Mouse (Mus musculus): ENCODE results near the gene Camkk1.

Gene Camkk1

DNA sequence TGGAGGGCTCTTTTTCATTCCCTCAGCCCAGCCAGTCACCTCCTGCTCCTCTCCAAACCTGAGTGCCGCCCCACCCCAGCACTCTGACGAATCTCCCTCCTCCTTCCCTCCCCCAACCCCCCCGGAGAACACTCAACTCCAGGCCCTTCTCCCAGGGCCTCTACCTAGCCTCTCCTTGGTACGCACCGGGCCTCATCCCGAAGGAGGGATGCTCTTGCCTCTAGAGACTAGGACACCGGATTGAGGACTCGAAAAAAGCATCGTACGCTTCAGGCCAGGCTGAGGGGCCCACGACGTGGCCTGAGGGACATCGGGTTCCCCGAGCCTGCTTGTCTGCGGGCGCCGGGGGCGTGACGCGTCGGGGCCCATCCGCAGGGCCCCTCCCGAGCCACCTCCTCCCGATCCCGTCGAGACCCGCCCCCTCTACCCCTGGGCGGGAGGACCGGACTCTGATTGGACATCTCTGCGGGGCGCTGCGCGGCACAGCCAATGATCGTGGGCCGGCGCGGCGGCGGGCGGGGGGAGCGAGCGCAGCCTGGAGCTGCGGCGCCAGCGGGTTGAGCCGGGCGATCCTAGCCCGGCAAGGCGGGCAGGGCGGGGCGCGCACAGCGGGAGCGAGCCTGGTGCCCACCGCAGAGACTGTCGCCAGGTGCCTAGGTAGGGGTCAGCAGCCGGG, at the start of gene Camkk1:
Camkk1 (plus strand) TSS at position 538 of the 676 bp plus-strand sequence.
- peak; percentile 97 for DNase-seq

DNA sequence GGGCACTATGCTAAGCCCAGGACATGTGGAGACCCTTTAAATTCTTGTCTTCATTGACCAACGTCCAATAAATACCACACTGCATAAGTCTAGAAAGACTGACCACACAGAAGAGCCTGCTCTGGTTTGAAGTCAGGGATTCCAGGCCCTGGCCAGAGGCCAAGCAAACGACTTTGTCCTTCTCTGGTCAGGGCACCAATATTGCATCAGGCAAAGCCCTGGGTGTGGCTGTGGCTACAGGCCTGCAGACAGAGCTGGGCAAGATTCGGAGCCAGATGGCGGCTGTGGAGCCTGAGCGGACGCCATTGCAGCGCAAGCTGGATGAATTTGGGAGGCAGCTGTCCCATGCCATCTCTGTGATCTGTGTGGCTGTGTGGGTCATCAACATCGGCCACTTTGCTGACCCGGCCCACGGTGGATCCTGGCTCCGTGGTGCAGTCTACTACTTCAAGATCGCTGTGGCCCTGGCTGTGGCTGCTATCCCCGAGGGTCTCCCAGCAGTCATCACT, 43.8 kb upstream of the Camkk1 start:
- DNase-seq = no peak

DNA sequence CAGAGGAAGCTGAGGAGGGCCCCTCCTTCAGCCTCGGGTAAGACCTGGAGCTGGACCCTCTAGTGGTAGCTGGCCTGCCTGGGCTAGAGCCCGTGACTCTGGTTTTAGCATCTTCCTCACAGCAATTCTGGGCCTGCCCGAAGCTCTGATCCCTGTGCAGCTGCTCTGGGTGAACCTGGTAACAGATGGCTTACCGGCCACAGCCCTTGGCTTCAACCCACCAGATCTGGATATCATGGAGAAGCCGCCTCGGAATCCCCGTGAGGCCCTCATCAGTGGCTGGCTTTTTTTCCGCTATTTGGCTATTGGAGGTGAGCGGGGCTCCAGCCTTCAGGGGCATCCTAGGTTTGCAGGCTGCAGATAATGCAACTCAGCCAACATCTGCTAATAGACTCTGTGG, 36.3 kb upstream of the Camkk1 start:
- no peak for DNase-seq

DNA sequence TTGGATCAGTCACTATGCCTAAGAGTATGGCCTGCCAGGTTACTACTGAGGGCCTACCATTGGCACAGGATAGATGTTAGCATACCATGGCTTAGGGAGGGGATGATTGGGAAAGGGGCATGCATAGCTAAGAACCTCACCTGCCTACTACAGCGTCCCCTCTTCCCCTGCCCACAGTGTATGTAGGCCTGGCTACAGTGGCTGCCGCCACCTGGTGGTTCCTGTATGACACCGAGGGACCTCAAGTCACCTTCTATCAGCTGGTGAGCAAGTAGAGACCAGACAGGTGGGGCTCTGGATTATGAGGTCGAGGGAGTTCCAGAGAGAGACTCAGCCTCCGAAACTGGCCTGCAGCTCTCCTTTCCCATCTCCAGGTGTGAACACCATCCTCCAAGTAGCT, 35.5 kb upstream of the Camkk1 start:
- no peak for DNase-seq

DNA sequence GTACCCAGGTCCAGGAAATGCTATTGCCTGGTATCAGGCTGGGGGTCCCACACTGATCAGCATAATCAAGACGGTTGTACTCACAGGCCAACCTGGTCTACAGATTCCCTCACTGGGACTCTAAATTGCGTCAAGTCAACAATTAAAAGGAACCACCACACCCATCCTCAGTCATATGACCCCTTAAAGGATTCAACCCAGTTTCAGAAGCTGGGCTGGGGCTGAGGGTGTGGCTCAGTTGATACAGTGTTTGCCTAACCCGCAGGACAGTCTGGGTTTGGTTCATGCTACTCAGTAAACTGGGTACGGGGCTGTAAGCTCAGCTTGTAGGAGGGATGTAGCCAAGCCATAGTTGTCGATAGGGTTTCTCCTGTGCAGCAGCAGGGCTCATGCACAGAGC, 32.1 kb upstream of the Camkk1 start:
- no peak for DNase-seq

DNA sequence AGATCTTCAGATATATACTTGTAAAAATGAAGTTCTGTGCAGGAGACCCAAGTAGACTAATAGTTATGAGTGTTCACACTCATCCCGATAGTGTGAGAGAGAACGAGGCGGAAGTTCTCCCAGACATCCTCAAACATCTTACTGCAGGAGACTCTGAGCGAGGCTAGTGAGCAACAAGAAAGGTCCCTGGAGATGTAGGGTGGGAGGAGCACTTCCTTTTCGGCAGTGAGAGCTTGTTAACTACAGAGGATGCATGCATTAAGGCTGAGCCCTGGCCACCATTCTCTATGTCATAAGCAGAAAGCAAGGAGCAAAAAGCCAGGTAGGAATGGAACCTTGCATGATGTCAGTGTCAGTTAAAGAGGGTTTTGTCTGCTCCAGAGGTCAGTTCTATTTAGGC, 31.6 kb upstream of the Camkk1 start:
- no peak for DNase-seq

DNA sequence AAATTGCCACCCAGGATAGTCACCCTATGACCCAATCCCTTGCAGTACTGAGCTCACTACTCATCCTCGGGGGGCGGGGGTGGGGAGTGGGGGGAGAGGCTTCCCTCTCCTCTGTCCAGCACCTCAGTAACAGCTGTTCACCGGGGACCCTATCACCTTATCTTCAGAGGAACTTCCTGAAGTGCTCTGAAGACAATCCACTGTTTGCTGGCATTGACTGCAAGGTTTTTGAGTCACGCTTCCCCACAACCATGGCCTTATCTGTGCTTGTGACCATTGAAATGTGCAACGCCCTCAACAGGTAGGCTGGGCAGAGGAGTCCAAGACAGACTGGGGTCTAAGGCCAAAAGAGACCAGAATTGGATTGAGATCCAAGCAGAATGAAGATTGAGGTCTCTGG, 31.0 kb upstream of the Camkk1 start:
- DNase-seq = no peak

DNA sequence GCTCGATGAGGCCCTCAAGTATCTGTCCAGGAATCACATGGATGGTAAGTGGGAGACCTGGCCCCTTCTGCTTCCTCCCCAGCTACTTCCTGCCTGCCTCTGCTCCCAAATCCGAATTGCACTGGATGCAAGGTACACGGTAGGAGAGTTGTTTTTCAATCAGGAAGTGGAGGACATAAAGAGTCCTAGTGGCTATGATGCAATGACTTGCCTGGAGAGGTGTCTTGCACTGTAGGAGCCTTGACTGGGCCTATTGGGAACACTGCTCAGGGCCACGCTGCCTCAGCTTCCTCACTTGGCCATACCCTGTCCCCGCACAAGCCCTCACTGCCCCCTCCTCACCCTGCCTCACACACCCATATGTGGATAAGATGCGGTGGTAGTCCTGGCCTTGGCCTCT, 29.8 kb upstream of the Camkk1 start:
- no peak for DNase-seq

DNA sequence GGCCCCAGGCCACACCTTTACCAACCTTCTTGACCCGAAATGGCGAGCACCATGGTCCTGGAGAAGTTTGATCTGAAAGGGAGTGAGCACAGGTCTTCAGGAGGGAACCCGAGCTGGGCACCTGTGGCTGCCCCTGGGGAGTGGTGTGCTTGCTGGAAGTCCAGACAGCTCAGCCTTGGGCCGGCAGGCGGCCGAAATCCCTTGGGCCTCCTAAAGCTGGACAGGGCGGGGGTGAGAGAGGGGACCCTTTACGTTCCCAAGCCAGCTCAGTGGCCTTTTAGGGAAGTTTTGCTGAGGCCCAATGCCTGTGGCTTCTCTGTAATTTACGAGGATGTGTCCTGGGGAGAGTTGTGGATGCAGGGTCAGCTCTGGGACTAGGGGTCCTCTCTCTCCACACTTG, 28.1 kb upstream of the Camkk1 start:
- DNase-seq = no peak

DNA sequence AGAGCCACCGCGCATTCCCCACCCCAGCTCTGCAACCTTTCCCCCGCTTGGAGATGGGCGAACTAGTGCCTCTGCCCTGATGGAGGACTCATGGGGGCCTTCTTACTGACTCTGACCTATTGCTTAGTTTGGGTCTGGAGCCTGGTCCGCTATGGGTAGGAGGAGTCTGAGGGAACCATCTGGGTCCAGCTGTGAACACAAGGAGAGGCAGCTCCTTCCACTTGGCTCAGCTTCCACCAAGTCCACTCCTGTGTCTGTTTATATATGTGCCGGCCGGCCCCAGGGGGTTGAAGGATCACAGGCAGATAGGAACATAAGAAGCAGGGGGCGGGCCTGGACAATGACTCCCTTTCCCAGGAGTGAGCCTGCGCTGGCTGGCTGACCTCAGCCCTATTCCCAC, 26.8 kb upstream of the Camkk1 start:
- DNase-seq = no peak

DNA sequence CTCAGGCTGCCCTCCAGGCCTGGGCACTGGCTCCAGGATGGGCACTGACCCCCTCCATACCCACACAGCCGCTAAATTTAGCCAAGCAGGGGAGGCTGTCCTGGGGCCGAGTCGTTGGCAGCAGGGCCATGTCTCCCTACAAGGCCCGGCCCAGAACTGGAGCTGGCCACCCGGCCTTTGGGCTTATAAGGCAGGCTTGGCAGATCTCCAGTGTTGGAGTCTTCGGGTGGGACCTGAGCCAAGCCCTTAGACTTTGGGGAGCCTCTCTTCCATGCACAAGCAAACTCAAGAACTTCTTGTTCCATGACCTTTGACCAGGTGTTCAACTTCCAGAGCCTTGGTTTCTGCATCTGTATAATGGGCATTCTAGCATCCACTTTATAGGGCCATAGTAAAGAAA, 22.5 kb upstream of the Camkk1 start:
- no peak for DNase-seq

DNA sequence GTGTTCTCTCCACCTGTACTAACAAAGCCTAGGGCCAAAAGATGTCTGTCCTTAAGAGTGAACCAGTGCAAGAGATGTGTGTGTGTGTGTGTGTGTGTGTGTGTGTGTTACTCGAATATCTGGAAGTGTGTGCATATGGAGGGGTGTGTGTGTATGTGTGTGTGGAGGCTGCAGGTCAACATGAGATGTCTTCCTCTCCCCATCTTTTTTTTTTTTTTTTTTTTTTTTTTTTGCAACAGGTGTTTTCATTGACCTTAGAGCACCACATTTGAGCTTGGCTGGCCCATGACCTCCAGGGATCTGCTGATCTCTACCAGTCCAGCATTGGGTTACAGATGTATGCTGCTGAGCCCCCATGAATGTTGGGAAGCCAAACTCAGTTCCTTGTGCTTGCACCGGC, 22.0 kb upstream of the Camkk1 start:
- DNase-seq = no peak

DNA sequence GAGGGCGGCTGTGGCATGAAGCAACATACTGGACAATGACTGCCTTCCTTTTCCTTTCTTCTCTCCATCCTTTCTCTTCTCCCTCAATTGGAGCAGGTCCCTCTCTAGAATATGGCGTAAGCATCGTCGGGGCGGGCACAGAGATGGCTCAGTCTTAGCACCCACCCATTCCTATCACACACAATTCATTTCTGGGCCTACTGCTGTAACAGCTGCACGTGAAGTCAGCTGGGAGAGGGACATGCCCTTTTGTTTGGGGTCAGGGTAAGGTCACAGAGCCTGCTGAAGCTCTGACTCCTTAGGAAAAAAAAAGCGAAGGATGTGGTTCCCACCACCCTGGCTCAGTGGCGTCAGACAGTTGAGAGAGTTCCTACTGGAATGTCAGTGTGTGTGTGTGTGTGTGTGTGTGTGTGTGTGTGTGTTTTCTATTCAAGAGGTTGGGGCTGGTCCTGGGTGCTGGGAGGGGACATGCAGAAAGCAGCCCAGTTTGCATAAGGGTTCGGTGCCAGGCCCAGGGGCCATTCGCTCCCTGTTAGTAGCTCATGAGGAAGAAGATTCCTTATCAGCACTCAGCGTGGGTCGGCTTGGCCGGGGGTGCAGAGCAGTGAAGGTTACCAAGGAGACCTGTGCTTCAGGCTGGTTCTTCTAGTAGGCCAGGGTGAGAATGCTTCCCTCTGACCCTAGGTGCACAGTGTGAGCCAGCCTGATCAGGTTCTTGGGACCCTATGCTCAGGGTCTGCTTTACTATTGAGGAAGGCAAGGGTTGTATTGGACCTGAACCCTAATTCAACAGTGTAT, 21.1 kb upstream of the Camkk1 start:
- no peak for DNase-seq

DNA sequence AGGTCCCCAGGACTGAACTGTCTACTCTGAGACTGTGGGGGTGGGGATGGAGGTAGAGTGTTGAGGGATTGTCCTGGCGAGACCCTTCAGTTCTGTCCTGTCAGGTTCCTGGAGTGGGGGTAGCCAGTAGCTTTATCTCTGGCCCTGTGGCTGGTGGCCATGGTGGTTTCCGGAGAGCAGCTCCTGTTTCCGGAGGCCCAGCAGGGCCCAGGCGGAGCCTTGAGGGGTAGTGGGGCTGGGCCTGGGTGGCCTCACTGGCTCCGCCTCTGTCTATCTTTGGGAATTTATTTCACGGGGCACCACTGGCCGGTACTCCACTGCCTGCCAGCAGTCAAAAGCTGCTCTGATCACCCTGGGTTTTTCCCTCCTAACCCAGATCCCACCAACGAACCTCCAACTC, 20.0 kb upstream of the Camkk1 start, which contains the start of gene P2rx1:
P2rx1 (plus strand) TSS at position 333 of the 400 bp plus-strand sequence.
- no peak for DNase-seq

DNA sequence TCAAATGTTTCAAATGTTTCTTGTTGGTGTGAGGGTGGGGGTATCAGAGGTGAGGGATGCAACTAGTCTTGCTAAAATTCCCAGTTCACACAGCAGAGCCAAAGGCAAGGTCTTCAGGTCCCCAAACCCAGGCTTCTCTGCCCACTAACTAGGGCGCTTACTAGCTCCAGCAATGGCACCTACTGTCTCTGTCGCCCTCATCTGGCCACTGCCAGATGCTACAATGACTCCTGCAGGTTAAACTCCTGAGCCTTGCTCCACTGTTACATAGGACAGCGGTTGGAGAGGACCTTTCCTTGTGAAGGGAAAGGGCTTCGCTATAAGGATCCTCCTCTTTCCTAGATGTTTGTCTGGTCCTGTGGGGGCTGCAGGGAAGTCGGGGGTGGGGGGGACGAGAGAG, 17.8 kb upstream of the Camkk1 start:
- no peak for DNase-seq

DNA sequence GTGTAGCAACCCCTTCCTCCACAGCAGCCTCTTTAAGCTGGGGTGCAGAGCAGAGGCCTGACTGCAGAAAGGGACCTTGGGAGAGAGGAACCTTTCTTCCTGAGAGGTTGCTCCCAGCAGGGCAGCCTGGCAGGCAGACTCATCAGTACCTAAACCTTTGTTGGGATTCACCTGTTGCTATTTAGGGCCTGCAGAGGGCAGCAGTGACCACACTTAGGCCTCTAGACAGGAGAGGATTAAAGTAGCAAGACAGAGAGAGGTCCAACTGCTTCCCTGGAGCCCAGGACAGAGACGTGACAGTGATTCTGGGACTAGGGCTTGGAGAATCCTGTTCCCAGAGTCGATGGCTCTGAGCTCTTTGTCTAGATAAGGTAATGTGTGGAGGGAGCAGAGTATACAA, 12.4 kb upstream of the Camkk1 start:
- DNase-seq = peak; percentile 69

DNA sequence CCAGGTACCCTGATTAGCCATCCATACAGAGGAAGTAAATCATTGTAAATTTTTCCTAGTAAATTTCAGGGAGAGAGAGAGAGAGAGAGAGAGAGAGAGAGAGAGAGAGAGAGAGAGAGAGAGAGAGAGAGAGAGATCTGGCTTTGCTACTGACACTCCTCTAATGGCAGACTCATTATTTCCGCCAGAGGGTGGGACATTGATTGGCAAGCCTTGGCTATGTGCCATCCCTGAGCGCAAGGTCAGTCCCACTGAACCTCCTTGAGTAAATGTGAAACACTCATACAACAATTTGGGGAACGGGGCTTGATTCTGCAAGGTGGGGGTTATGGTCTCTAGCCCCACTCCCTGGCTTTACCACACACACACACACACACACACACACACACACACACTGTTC, 11.7 kb upstream of the Camkk1 start:
- DNase-seq = peak; percentile 15

DNA sequence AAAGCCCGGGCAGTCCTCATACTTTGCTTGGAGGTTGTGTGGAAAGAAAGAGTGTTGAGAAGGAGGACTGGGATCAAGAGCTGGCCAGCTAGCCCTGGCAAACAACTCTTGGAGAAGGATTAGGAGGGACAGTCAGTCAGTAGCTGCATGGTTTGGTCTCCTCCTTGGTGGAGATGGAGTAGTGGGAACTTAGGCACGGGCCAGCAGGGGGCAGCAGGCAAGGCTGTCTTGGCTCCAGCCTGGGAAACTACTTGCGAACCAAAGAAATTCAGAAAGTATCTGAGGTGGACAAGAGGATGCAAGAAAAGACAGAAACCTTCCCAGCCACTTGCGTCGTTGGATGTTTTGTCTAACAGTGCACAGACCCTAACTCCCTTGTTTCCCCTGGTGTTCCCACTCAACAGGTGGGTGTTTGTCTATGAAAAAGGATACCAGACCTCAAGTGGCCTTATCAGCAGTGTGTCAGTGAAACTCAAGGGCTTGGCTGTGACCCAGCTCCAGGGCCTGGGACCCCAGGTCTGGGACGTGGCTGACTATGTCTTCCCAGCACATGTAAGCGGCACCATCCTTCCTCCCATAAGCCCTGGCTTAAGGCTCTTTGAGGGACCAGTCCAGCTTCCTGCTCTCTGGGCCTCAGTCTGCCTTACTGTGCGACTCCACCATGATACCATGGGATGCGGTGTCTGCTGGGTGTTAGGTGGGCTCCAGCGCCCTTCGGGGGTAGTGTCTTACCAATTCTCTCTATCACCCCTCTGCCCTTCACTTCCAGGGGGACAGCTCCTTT, 10.9 kb upstream of the Camkk1 start:
- peak; percentile 45 for DNase-seq

DNA sequence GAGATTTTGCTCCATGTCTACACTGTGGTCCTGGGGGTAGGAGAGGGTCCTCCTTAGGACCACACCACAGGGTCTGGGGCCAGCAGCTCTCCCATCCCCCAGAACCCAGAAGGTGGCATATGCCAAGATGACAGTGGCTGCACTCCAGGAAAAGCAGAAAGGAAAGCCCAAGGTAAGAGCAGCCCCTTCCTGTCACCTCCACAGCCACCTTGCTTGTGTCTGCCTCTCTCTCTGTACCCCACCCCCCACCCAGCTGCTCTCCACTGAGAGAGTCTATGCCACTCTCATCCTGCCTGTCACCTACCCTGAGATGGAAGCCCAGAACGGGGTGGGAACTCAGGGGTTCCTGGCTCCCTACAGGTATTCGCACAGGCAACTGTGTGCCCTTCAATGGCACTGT, 10.0 kb upstream of the Camkk1 start:
- no peak for DNase-seq

DNA sequence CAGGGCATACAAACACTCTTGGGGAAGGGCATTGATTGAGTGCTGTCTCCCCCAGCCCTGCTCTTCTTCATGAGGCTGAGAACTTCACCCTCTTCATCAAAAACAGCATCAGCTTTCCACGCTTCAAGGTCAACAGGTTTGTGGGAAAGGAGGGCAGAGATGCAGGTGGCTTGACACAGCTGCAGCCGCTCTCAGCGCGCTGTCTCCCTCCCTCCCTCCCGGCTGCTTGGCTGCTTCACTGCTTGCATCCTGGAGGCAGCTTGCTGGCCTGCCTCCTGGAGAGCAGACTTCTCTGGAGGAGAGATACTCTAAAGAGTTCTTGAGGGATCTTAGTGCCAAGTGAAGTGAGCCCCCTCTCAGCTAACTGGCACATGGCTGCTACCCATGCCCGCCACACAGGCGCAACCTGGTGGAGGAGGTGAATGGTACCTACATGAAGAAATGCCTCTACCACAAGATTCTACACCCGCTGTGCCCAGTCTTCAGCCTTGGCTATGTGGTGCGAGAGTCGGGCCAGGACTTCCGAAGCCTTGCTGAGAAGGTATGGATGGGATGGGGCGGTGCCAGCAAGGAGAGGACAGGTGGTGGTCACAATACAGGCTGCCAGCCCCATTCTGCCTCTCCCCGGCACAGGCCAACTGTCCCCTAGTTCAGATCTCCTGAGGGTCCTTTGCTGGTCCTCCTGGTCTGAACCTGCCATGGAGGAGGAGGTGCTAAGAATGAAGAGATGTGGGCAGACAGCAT, 9.1 kb upstream of the Camkk1 start:
- DNase-seq = peak; percentile 77

DNA sequence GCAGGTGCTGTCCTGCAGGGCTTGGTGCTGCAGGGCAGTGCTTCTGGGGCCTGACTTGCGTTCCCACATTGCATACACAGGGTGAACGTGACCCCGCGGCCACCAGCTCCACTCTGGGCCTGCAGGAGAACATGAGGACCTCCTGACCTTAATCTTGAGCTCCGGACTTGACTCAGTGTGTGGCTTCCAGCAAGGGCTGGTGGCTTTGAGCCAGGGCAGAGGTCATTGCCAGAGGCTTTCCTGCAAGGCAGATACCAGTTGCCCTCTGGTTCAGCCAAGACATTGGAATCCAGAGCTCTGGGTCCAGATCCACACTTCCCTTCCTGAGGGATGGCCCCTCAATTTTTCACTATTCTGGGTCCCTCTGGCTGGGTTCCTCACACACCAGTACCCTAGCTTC, 4.8 kb upstream of the Camkk1 start:
- peak; percentile 36 for DNase-seq

DNA sequence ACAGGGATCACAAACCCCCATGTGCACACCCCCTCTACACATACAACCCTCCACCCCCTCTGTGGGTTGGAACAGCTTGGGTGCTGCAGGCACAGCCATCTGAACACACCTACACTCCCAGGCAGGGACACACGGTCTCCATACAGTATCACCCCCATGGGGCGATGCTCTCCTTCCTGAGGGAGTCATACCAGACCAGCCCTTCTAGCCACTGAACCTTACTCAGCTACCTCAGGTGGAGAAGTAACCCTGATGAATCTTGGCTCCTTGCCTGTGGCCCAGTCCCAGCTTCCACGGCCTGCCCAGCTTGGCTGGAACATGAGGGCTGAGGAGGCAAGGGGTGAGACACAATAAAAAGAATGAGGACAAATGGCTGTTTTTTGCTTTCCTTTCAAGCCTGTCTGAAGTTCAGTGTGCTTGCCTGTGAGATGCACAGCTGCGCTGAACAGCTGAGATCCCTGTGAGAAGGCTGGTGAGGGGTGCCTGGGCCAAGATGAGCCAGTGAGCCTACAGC, 3.9 kb upstream of the Camkk1 start:
- peak; percentile 78 for DNase-seq
